Mouse (Mus musculus) CH12.LX (cell line): ENCODE results near the gene Olfr13.

Experiments
- CHD1 ChIP-seq: IDR thresholded peaks from 2 replicates; pipeline ENCODE4 v1.6.1; 2012; ENCODE audit warnings: low read depth, low read length, improper control_type of control experiment, inconsistent platforms
- CTCF ChIP-seq, 2 experiments: IDR thresholded peaks in 1 of 2; conservative IDR thresholded peaks in 1 of 2; 2 replicates each; pipeline ENCODE4 v1.5.1; 2011 to 2012; ENCODE audit warnings: low read depth in 2 of 2, low read length in 2 of 2, improper control_type of control experiment in 1 of 2, inconsistent platforms in 1 of 2, mild to moderate bottlenecking in 1 of 2, moderate library complexity in 1 of 2
- E2F4 ChIP-seq: IDR thresholded peaks from 2 replicates; pipeline ENCODE4 v1.6.1; 2011; ENCODE audit warnings: low read depth, low read length, improper control_type of control experiment; ENCODE audit not compliant: insufficient replicate concordance
- EP300 ChIP-seq: IDR thresholded peaks from 2 replicates; pipeline ENCODE4 v1.6.1; 2011; ENCODE audit warnings: low read length, improper control_type of control experiment
- GABPA ChIP-seq: IDR thresholded peaks from 2 replicates; pipeline ENCODE4 v1.6.1; 2012; ENCODE audit warnings: low read depth, low read length, improper control_type of control experiment, inconsistent platforms; ENCODE audit not compliant: insufficient replicate concordance
- RAD21 ChIP-seq: IDR thresholded peaks from 2 replicates; pipeline ENCODE4 v1.6.1; 2011; ENCODE audit warnings: low read depth, mild to moderate bottlenecking, low read length, improper control_type of control experiment, moderate library complexity

DNA sequence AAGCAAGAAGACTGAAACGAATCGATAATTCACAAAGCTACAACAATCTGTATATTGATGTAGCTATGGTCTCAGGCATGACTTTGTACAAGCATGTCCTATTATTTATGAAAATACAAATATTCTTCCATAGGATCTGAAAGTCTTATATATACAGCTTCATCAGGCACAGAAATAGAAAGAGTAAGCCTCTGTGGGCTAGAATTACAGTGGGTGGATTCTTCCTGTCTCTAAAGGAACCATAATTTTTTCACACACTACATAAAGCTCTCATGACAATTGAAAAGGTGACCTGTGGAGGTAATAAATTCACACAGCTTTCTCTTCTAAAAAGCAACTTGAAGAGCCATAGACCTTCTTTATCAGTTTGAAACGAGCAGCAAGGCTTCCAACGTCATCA, at the start of gene Olfr13:
- no peak for TF ChIP-seq CHD1
- no peak for TF ChIP-seq E2F4
- TF ChIP-seq RAD21: no peak
- no peak for TF ChIP-seq EP300
- no peak for TF ChIP-seq CTCF (conservative IDR thresholded peaks at IDR 0.05 in 1 of 2, IDR thresholded peaks at IDR 0.05 in 1 of 2; ENCODE audit: low read depth in 2 of 2, low read length in 2 of 2)
- no peak for TF ChIP-seq GABPA
